Mouse (Mus musculus) C2C12 (cell line): ENCODE data around the gene Kif6.

Experiments
- CTCF ChIP-seq: IDR thresholded peaks from one replicate; pipeline ENCODE4 v1.5.1; 2011; ENCODE audit not compliant: control insufficient read depth, insufficient read depth, insufficient read length
- MAX ChIP-seq: IDR thresholded peaks from one replicate; pipeline ENCODE4 v1.6.1; 2011; ENCODE audit warnings: mild to moderate bottlenecking, control low read depth
- MYOG ChIP-seq: IDR thresholded peaks from one replicate; pipeline ENCODE4 v1.6.1; 2011; ENCODE audit not compliant: control insufficient read depth, insufficient read length; ENCODE audit errors: extremely low read depth
- USF1 ChIP-seq: IDR thresholded peaks from one replicate; pipeline ENCODE4 v1.6.1; 2011; ENCODE audit warnings: low read depth, mild to moderate bottlenecking, control low read depth, moderate library complexity

- no peak for TF ChIP-seq CTCF
- no peak for TF ChIP-seq MAX
- no peak for TF ChIP-seq USF1
- TF ChIP-seq MYOG = no peak
These were observed 260.5 kb downstream of the Kif6 start for GRCm38 (mm10) chr17:49875401-49875800.
